Mouse (Mus musculus) embryonic facial prominence, embryonic 11.5 days (tissue): ENCODE measurements around the gene Spcs2. TPM values are rescaled to one million over a fixed set of nuclear protein-coding genes. Genes with fewer than 3 reads are reported as not detected.

Experiments
- ATAC-seq: fragments of 200-750 bp; cut with Nextera tagmentation; replicated peaks from 2 replicates; pipeline ENCODE4 v1.8.0; 2017; ENCODE audit warnings: low read depth; ENCODE audit not compliant: insufficient number of reproducible peaks, low FRiP score, low TSS enrichment
- DNase-seq: peaks from one replicate; pipeline ENCODE4 v3.0.0-alpha.2; 2015; ENCODE audit warnings: low spot score
- H3K27ac ChIP-seq: fragments of 300-500 bp; sonication (generic); replicated peaks from 2 replicates; pipeline ENCODE4 v1.5.1; 2014; ENCODE audit warnings: mild to moderate bottlenecking, low read depth, low read length, control low read depth
- H3K27me3 ChIP-seq: fragments of 300-500 bp; sonication (generic); 2 replicates; pipeline ENCODE4 v1.6.1; 2014; ENCODE audit warnings: mild to moderate bottlenecking, low read length, moderate library complexity, mixed read lengths; ENCODE audit not compliant: control insufficient read depth, insufficient read depth
- H3K36me3 ChIP-seq: fragments of 300-500 bp; sonication (generic); replicated peaks from 2 replicates; pipeline ENCODE4 v1.6.1; 2014; ENCODE audit warnings: low read depth, mild to moderate bottlenecking, low read length, moderate library complexity, mixed read lengths; ENCODE audit not compliant: control insufficient read depth, insufficient read depth
- H3K4me1 ChIP-seq: fragments of 300-500 bp; sonication (generic); 2 replicates; pipeline ENCODE4 v1.6.1; 2014; ENCODE audit warnings: low read length, mixed read lengths; ENCODE audit not compliant: control insufficient read depth, insufficient read depth
- H3K4me2 ChIP-seq: fragments of 300-500 bp; sonication (generic); 2 replicates; pipeline ENCODE4 v1.6.1; 2014; ENCODE audit warnings: low read depth, mild to moderate bottlenecking, control low read depth, low read length, moderate library complexity
- H3K4me3 ChIP-seq: fragments of 300-500 bp; sonication (generic); 2 replicates; pipeline ENCODE4 v1.5.1; 2014; ENCODE audit warnings: low read depth, low read length, control low read depth
- H3K9ac ChIP-seq: fragments of 300-500 bp; sonication (generic); replicated peaks from 2 replicates; pipeline ENCODE4 v1.6.1; 2014; ENCODE audit warnings: mild to moderate bottlenecking, control low read depth, low read length
- H3K9me3 ChIP-seq: fragments of 300-500 bp; sonication (generic); replicated peaks from 2 replicates; pipeline ENCODE4 v1.6.1; 2016; ENCODE audit warnings: mild to moderate bottlenecking, low read length, inconsistent platforms, mixed read lengths; ENCODE audit not compliant: control insufficient read depth
- WGBS: fragments of 180-500 bp; shearing (Covaris S2); extraction: QIAGEN DNeasy Blood & Tissue Kit; methylation state at CpG from one replicate; pipeline ENCODE4 v1.1.7; 2014; 5-methylcytosine and 5-hydroxymethylcytosine counted together
- polyA plus RNA-seq: library from polyadenylated mRNA; unstranded; fragments of >200 nt; fragmentation: Nextera tagmentation; extraction: Ambion mirVana; gene quantifications from 2 replicates; pipeline ENCODE4 v1.2.1, GENCODE M21; 2014

Spcs2 gene
- polyA plus RNA-seq, 1 experiment from 2014 or later, result 360 TPM

GRCm38 (mm10) chr7:99796471-99796870 is 66.8 kb downstream of the Spcs2 start:
- Histone ChIP-seq H3K4me2 (no peak overlapping the region), H3K4me1 (no peaks in the 10 kb centered on the region), H3K9ac (no peak overlapping the region), H3K4me3 (no peak overlapping the region), H3K27ac (no peak overlapping the region), H3K9me3 (no peaks in the 10 kb centered on the region), H3K27me3 (no peaks in the 10 kb centered on the region), H3K36me3 (no peaks in the 10 kb centered on the region)
- 71% methylated on average over 3 of the region's 3 CpGs for WGBS
- ATAC-seq, result no peak
- DNase-seq, result no peak

GRCm38 (mm10) chr7:99795192-99795981 is 67.9 kb downstream of the Spcs2 start:
- no peak; the same call in 1 of the 2 replicates for ATAC-seq

GRCm38 (mm10) chr7:99794096-99794495 is 69.2 kb downstream of the Spcs2 start:
- Histone ChIP-seq H3K4me1 (no peaks in the 10 kb centered on the region), H3K9ac (no peak overlapping the region), H3K27ac (no peak overlapping the region), H3K4me3 (no peak overlapping the region), H3K27me3 (no peaks in the 10 kb centered on the region), H3K9me3 (no peaks in the 10 kb centered on the region), H3K36me3 (no peaks in the 10 kb centered on the region), H3K4me2 (no peak overlapping the region)
- ATAC-seq, result no peak
- no peak for DNase-seq
- 66% methylated on average over 2 of the region's 2 CpGs for WGBS

More at GRCm38 (mm10) chr7:99795192-99795981, 67.9 kb downstream of the Spcs2 start:
- Histone ChIP-seq H3K27me3 (no peaks in the 10 kb centered on the region), H3K4me1 (no peaks in the 10 kb centered on the region), H3K27ac (no peak overlapping the region), H3K9me3 (no peaks in the 10 kb centered on the region), H3K36me3 (no peaks in the 10 kb centered on the region), H3K4me3 (no peak overlapping the region), H3K4me2 (peak overlapping the region; percentile 16; the same call in 1 of the 2 replicates), H3K9ac (no peak overlapping the region)
- peak; percentile 30 for DNase-seq
- 12% methylated on average over 17 of the region's 17 CpGs for WGBS

- DNase-seq (no peak), ATAC-seq (no peak)
- Histone ChIP-seq H3K9me3 (no peaks in the 10 kb centered on the region), H3K9ac (no peak overlapping the region), H3K27me3 (no peaks in the 10 kb centered on the region), H3K4me2 (no peak overlapping the region), H3K36me3 (no peaks in the 10 kb centered on the region), H3K27ac (no peak overlapping the region), H3K4me3 (no peak overlapping the region), H3K4me1 (no peaks in the 10 kb centered on the region)
- WGBS, result 80% methylated on average over 10 of the region's 10 CpGs
These were observed 72.4 kb downstream of the Spcs2 start for GRCm38 (mm10) chr7:99790816-99791215.

GRCm38 (mm10) chr7:99788563-99788962 is 74.7 kb downstream of the Spcs2 start:
- Histone ChIP-seq H3K27ac (no peak overlapping the region), H3K9me3 (no peaks in the 10 kb centered on the region), H3K36me3 (no peaks in the 10 kb centered on the region), H3K4me1 (no peaks in the 10 kb centered on the region), H3K9ac (no peak overlapping the region), H3K27me3 (no peaks in the 10 kb centered on the region), H3K4me3 (no peak overlapping the region), H3K4me2 (no peak overlapping the region)
- DNase-seq, result no peak
- WGBS, result 38% methylated on average over 5 of the region's 5 CpGs
- no peak for ATAC-seq

GRCm38 (mm10) chr7:99787935-99788334 is 75.3 kb downstream of the Spcs2 start:
- H3K9ac ChIP-seq, result no peak overlapping the region
- no peak overlapping the region for H3K4me2 ChIP-seq
- no peak overlapping the region for H3K27ac ChIP-seq
- H3K4me3 ChIP-seq, result no peak overlapping the region
- WGBS, result 47% methylated on average over 2 of the region's 2 CpGs
- no peak for DNase-seq
- no peak for ATAC-seq
- H3K9me3 ChIP-seq, result no peaks in the 10 kb centered on the region
- no peaks in the 10 kb centered on the region for H3K4me1 ChIP-seq
- no peaks in the 10 kb centered on the region for H3K27me3 ChIP-seq
- no peaks in the 10 kb centered on the region for H3K36me3 ChIP-seq

Other genes starting within 250 kb of the Spcs2 start
- gene Tpbgl, start 236.4 kb downstream of the Spcs2 start, polyA plus RNA-seq, result 0.49 and 0.74 TPM in 2 replicates
- gene Slco2b1, start 152.1 kb downstream of the Spcs2 start, polyA plus RNA-seq, result 0.72 and 1.4 TPM in 2 replicates
- gene Olfr520, start 133.2 kb downstream of the Spcs2 start, polyA plus RNA-seq, result not detected in 2 replicates
- not detected in 2 replicates for gene Olfr521, start 100.0 kb downstream of the Spcs2 start, polyA plus RNA-seq
- 1.6 and 1.7 TPM in 2 replicates for gene Neu3, start 35.0 kb downstream of the Spcs2 start, polyA plus RNA-seq
- gene Xrra1, start 4.3 kb downstream of the Spcs2 start, polyA plus RNA-seq, result 0.20 and 0.52 TPM in 2 replicates
- gene Rnf169, start 117.0 kb upstream of the Spcs2 start, polyA plus RNA-seq, result 6.9 and 7.4 TPM in 2 replicates
- 0.49 and 1.3 TPM in 2 replicates for gene Chrdl2, start 142.7 kb upstream of the Spcs2 start, polyA plus RNA-seq